Mouse (Mus musculus) myocyte (in vitro differentiated cells): Measurements from ENCODE around the gene Gm37240. TPM values are rescaled to one million over a fixed set of nuclear protein-coding genes. Genes with fewer than 3 reads are reported as not detected.

ENCODE experiments used
- H3K27me3 ChIP-seq: one replicate; pipeline ENCODE4 v1.6.1; 2011; ENCODE audit not compliant: control insufficient read depth, insufficient read depth, insufficient read length
- H3K36me3 ChIP-seq: one replicate; pipeline ENCODE4 v1.6.1; 2011; ENCODE audit not compliant: control insufficient read depth, insufficient read depth
- H3K4me2 ChIP-seq: one replicate; pipeline ENCODE4 v1.6.1; 2011; ENCODE audit warnings: low read depth, control low read depth
- H3K4me3 ChIP-seq: one replicate; pipeline ENCODE4 v1.5.1; 2011; ENCODE audit warnings: mild to moderate bottlenecking, control low read depth, moderate library complexity
- H3K79me2 ChIP-seq: one replicate; pipeline ENCODE4 v1.6.1; 2011; ENCODE audit not compliant: control insufficient read depth, insufficient read depth
- H3ac ChIP-seq: one replicate; pipeline ENCODE4 v1.6.1; 2011; ENCODE audit not compliant: control insufficient read depth, insufficient read length
- CEBPB ChIP-seq: IDR thresholded peaks from 2 replicates; pipeline ENCODE4 v1.6.1; 2011; ENCODE audit warnings: mild to moderate bottlenecking, moderate library complexity; ENCODE audit not compliant: poor library complexity, insufficient read depth, severe bottlenecking
- E2F4 ChIP-seq: IDR thresholded peaks from one replicate; pipeline ENCODE4 v1.6.1; 2011; ENCODE audit warnings: mild to moderate bottlenecking, control low read depth, moderate library complexity; ENCODE audit not compliant: insufficient read depth
- MAX ChIP-seq: IDR thresholded peaks from one replicate; pipeline ENCODE4 v1.6.1; 2011; ENCODE audit warnings: low read depth, mild to moderate bottlenecking, control low read depth
- MYOD1 ChIP-seq, 3 experiments: IDR thresholded peaks; one replicate each; pipeline ENCODE4 v1.6.1; 2011; ENCODE audit warnings: control low read depth in 2 of 3, low read depth in 2 of 3, mild to moderate bottlenecking in 2 of 3, moderate library complexity in 1 of 3; ENCODE audit not compliant: insufficient read length in 2 of 3, control insufficient read depth in 1 of 3
- MYOG ChIP-seq, 3 experiments: IDR thresholded peaks; one replicate each; pipeline ENCODE4 v1.6.1; 2011; ENCODE audit warnings: control low read depth in 2 of 3, low read depth in 2 of 3, mild to moderate bottlenecking in 2 of 3; ENCODE audit not compliant: insufficient read length in 2 of 3, control insufficient read depth in 1 of 3, insufficient read depth in 1 of 3
- POLR2A ChIP-seq: IDR thresholded peaks from one replicate; pipeline ENCODE4 v1.6.1; 2011; ENCODE audit warnings: low read depth, mild to moderate bottlenecking, control low read depth, moderate library complexity; ENCODE audit not compliant: insufficient read length
- POLR2AphosphoS2 ChIP-seq: IDR thresholded peaks from one replicate; pipeline ENCODE4 v1.6.1; 2011; ENCODE audit warnings: low read depth, control low read depth; ENCODE audit not compliant: insufficient read length
- REST ChIP-seq: IDR thresholded peaks from one replicate; pipeline ENCODE4 v1.6.1; 2011; ENCODE audit warnings: mild to moderate bottlenecking, control low read depth, moderate library complexity; ENCODE audit not compliant: insufficient read depth, insufficient read length
- SRF ChIP-seq: IDR thresholded peaks from one replicate; pipeline ENCODE4 v1.6.1; 2011; ENCODE audit warnings: low read depth; ENCODE audit not compliant: control insufficient read depth, insufficient read length
- TCF12 ChIP-seq: IDR thresholded peaks from one replicate; pipeline ENCODE4 v1.6.1; 2011; ENCODE audit warnings: mild to moderate bottlenecking, control low read depth; ENCODE audit not compliant: poor library complexity, insufficient read depth, severe bottlenecking
- TCF3 ChIP-seq: IDR thresholded peaks from one replicate; pipeline ENCODE4 v1.6.1; 2011; ENCODE audit warnings: low read depth, control low read depth; ENCODE audit not compliant: insufficient read length
- USF1 ChIP-seq: IDR thresholded peaks from one replicate; pipeline ENCODE4 v1.6.1; 2011; ENCODE audit warnings: low read depth, mild to moderate bottlenecking, control low read depth, moderate library complexity
- polyA plus RNA-seq: library from polyadenylated mRNA; unstranded; fragments of >200 nt; fragmentation: generic; extraction: Trizol; gene quantifications from one replicate; pipeline ENCODE4 v1.2.1, GENCODE M21; 2012; ENCODE audit warnings: missing spikeins

The Gm37240 gene
- polyA plus RNA-seq, 1 experiment = 8.7 TPM

GRCm38 (mm10) chr3:85490204-85490603 is 397.1 kb downstream of the Gm37240 start:
- no peak overlapping the region for H3K4me2 ChIP-seq
- no peak for TF ChIP-seq TCF3
- no peak for TF ChIP-seq SRF
- TF ChIP-seq POLR2A = no peak
- TF ChIP-seq TCF12 = no peak
- no peak for TF ChIP-seq CEBPB
- TF ChIP-seq USF1 = no peak
- TF ChIP-seq MYOD1 (IDR thresholded peaks at IDR 0.05; ENCODE audit: control insufficient read depth in 1 of 3, insufficient read length in 2 of 3, low read depth in 2 of 3) = no peak
- no peaks in the 10 kb centered on the region for H3K36me3 ChIP-seq
- no peak overlapping the region for H3ac ChIP-seq
- no peak overlapping the region for H3K4me3 ChIP-seq
- no peaks in the 10 kb centered on the region for H3K27me3 ChIP-seq
- no peaks in the 10 kb centered on the region for H3K79me2 ChIP-seq

GRCm38 (mm10) chr3:85487379-85487778 is 399.9 kb downstream of the Gm37240 start:
- H3ac ChIP-seq = no peak overlapping the region
- H3K27me3 ChIP-seq = no peaks in the 10 kb centered on the region
- TF ChIP-seq REST (no peak), MAX (no peak), TCF3 (no peak), SRF (no peak), USF1 (no peak), MYOD1 (IDR thresholded peaks at IDR 0.05; ENCODE audit: control insufficient read depth in 1 of 3, insufficient read length in 2 of 3, low read depth in 2 of 3) (no peak), MYOG (IDR thresholded peaks at IDR 0.05; ENCODE audit: control insufficient read depth in 1 of 3, insufficient read depth in 1 of 3, insufficient read length in 2 of 3, low read depth in 2 of 3) (no peak), POLR2AphosphoS2 (no peak), POLR2A (no peak), CEBPB (no peak), TCF12 (no peak), E2F4 (no peak)
- no peaks in the 10 kb centered on the region for H3K79me2 ChIP-seq
- no peak overlapping the region for H3K4me3 ChIP-seq
- H3K4me2 ChIP-seq = no peak overlapping the region
- no peaks in the 10 kb centered on the region for H3K36me3 ChIP-seq

GRCm38 (mm10) chr3:85485536-85486190 is 401.7 kb downstream of the Gm37240 start:
- Histone ChIP-seq H3ac (no peak overlapping the region), H3K4me2 (no peak overlapping the region), H3K36me3 (no peaks in the 10 kb centered on the region), H3K79me2 (no peaks in the 10 kb centered on the region), H3K4me3 (no peak overlapping the region), H3K27me3 (no peaks in the 10 kb centered on the region)
- TF ChIP-seq POLR2A = no peak

GRCm38 (mm10) chr3:85482636-85483035 is 404.7 kb downstream of the Gm37240 start:
- H3K79me2 ChIP-seq = no peaks in the 10 kb centered on the region
- H3K27me3 ChIP-seq = no peaks in the 10 kb centered on the region
- no peak overlapping the region for H3K4me2 ChIP-seq
- no peak for TF ChIP-seq SRF
- no peak overlapping the region for H3ac ChIP-seq
- no peaks in the 10 kb centered on the region for H3K36me3 ChIP-seq
- no peak overlapping the region for H3K4me3 ChIP-seq

GRCm38 (mm10) chr3:85480638-85481037 is 406.7 kb downstream of the Gm37240 start:
- H3K79me2 ChIP-seq = no peaks in the 10 kb centered on the region
- TF ChIP-seq E2F4 (no peak), POLR2A (no peak), USF1 (no peak), TCF3 (no peak), MAX (no peak), POLR2AphosphoS2 (no peak), MYOD1 (IDR thresholded peaks at IDR 0.05; ENCODE audit: control insufficient read depth in 1 of 3, insufficient read length in 2 of 3, low read depth in 2 of 3) (no peak), REST (no peak), CEBPB (no peak), SRF (no peak), MYOG (IDR thresholded peaks at IDR 0.05; ENCODE audit: control insufficient read depth in 1 of 3, insufficient read depth in 1 of 3, insufficient read length in 2 of 3, low read depth in 2 of 3) (no peak), TCF12 (no peak)
- no peak overlapping the region for H3K4me2 ChIP-seq
- H3K4me3 ChIP-seq = no peak overlapping the region
- no peaks in the 10 kb centered on the region for H3K36me3 ChIP-seq
- H3K27me3 ChIP-seq = no peaks in the 10 kb centered on the region
- H3ac ChIP-seq = no peak overlapping the region

GRCm38 (mm10) chr3:85478731-85479130 is 408.6 kb downstream of the Gm37240 start:
- Histone ChIP-seq H3K79me2 (no peaks in the 10 kb centered on the region), H3ac (no peak overlapping the region), H3K4me2 (no peak overlapping the region), H3K36me3 (no peaks in the 10 kb centered on the region), H3K4me3 (no peak overlapping the region), H3K27me3 (no peaks in the 10 kb centered on the region)
- TF ChIP-seq SRF = no peak
